Mouse (Mus musculus) stomach, postnatal 0 days (tissue): Measurements from ENCODE around the gene Zfp683. TPM values are rescaled to one million over a fixed set of nuclear protein-coding genes. Genes with fewer than 3 reads are reported as not detected.

ENCODE experiments used
- ATAC-seq: fragments of 200-750 bp; cut with Nextera tagmentation; 2 replicates; pipeline ENCODE4 v1.8.0; 2017; ENCODE audit not compliant: low FRiP score, low TSS enrichment
- DNase-seq: peaks from one replicate; pipeline ENCODE4 v3.0.0-alpha.2; 2016; ENCODE audit warnings: low spot score
- H3K27ac ChIP-seq: fragments of 300-500 bp; sonication (generic); replicated peaks from 2 replicates; pipeline ENCODE4 v1.5.1; 2014; ENCODE audit warnings: mild to moderate bottlenecking, control low read depth
- H3K27me3 ChIP-seq: fragments of 300-500 bp; sonication (generic); 2 replicates; pipeline ENCODE4 v1.6.1; 2014; ENCODE audit warnings: low read length; ENCODE audit not compliant: control insufficient read depth, insufficient read depth
- H3K36me3 ChIP-seq: fragments of 300-500 bp; sonication (generic); 2 replicates; pipeline ENCODE4 v1.6.1; 2014; ENCODE audit warnings: low read length, mixed read lengths; ENCODE audit not compliant: control insufficient read depth, insufficient read depth
- H3K4me1 ChIP-seq: fragments of 300-500 bp; sonication (generic); replicated peaks from 2 replicates; pipeline ENCODE4 v1.6.1; 2014; ENCODE audit warnings: antibody characterized with exemption; ENCODE audit not compliant: control insufficient read depth, insufficient read depth
- H3K4me2 ChIP-seq: fragments of 300-500 bp; sonication (generic); replicated peaks from 2 replicates; pipeline ENCODE4 v1.6.1; 2014; ENCODE audit warnings: low read depth, mild to moderate bottlenecking, control low read depth, moderate library complexity
- H3K4me3 ChIP-seq: fragments of 300-500 bp; sonication (generic); 2 replicates; pipeline ENCODE4 v1.5.1; 2014; ENCODE audit warnings: low read depth, low read length, control low read depth
- H3K9ac ChIP-seq: fragments of 300-500 bp; sonication (generic); 2 replicates; pipeline ENCODE4 v1.6.1; 2014; ENCODE audit warnings: mild to moderate bottlenecking, low read length, control low read depth, mixed read lengths
- H3K9me3 ChIP-seq: fragments of 300-500 bp; sonication (generic); 2 replicates; pipeline ENCODE4 v1.6.1; 2016; ENCODE audit warnings: low read length; ENCODE audit not compliant: control insufficient read depth
- CTCF ChIP-seq: IDR thresholded peaks from 2 replicates; pipeline ENCODE4 v1.5.1; 2016; ENCODE audit warnings: antibody characterized with exemption, low read depth, mild to moderate bottlenecking, moderate library complexity
- EP300 ChIP-seq: optimal IDR thresholded peaks from 2 replicates; pipeline ENCODE3; 2016; ENCODE audit warnings: antibody characterized with exemption
- WGBS: fragments of 180-500 bp; shearing (Covaris S2); extraction: QIAGEN DNeasy Blood & Tissue Kit; methylation state at CpG from one replicate; pipeline ENCODE4 v1.1.7; 2014; 5-methylcytosine and 5-hydroxymethylcytosine counted together
- polyA plus RNA-seq: library from polyadenylated mRNA; unstranded; fragments of >200 nt; fragmentation: Nextera tagmentation; extraction: Ambion mirVana; gene quantifications from 2 replicates; pipeline ENCODE4 v1.2.1, GENCODE M21; 2015

The Zfp683 gene
- polyA plus RNA-seq, 1 experiment from 2014 or later = not detected

DNA sequence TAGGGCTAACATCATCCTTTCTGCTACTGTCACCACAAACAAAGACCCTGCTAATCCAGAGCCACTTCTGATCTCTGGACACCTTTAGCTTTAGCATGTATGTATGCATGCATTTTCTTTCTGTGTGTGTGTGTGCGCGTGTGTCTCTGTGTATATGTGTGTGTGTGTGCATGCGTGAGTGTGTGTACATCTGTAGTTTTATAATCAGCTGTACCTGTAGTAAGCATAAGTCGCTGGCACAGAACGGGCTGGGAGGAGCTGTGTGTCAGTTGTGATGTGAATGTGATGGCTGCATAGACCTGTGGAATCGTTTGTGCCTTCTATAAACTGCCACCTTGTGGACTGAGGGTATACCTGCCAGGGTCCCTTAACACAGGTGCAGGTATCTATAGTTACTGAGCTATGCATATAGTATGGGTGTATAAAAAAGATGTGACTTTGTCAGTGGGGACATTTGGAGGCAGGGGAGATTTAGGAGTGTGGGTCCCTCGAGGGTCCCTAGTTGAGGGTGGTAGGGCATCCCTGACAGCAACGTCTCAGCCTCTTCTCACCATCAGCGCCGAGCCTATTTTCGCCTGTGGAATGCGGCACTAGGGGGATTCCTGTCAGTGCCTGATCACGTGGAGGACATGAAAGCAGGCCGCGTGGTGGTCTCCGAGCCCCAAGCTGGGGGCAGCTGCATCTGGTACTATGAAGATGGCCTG is 37.0 kb downstream of the Zfp683 start:
- H3K27ac ChIP-seq = no peak overlapping the region
- TF ChIP-seq CTCF = 0 out of 2 replicates have a peak, but pooled peaks have one; percentile 6
- no peak for TF ChIP-seq EP300
- H3K9me3 ChIP-seq = no peaks in the 10 kb centered on the region
- H3K9ac ChIP-seq = no peak overlapping the region
- H3K36me3 ChIP-seq = no peaks in the 10 kb centered on the region
- DNase-seq = no peak
- H3K4me3 ChIP-seq = no peak overlapping the region
- no peak overlapping the region for H3K4me2 ChIP-seq
- H3K27me3 ChIP-seq = no peaks in the 10 kb centered on the region
- 77% methylated on average over 16 of the region's 16 CpGs for WGBS
- no peaks in the 10 kb centered on the region for H3K4me1 ChIP-seq
- ATAC-seq = no peak

DNA sequence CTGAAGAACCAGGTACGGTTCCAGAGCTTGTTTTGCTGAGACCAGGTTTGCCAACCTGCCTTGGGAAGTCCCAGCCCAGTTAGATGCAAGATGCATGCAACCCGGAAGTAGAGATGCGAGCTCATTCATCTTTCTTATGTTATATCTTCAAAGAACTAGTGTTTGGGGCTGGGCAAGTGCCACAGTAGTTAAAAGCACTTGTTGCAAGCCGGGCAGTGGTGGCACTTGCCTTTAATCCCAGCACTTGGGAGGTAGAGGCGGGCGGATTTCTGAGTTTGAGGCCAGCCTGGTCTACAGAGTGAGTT is 37.5 kb downstream of the Zfp683 start:
- WGBS = 83% methylated on average over 6 of the region's 6 CpGs
- H3K27ac ChIP-seq = no peak overlapping the region

GRCm38 (mm10) chr4:134092382-134093288 is 39.0 kb downstream of the Zfp683 start:
- Histone ChIP-seq H3K27me3 (no peaks in the 10 kb centered on the region), H3K4me3 (no peak overlapping the region), H3K27ac (no peak overlapping the region), H3K9me3 (no peaks in the 10 kb centered on the region), H3K9ac (no peak overlapping the region), H3K4me2 (no peak overlapping the region), H3K4me1 (no peaks in the 10 kb centered on the region), H3K36me3 (no peaks in the 10 kb centered on the region)
- TF ChIP-seq EP300 (no peak), CTCF (peak; percentile 83)
- DNase-seq (peak; percentile 66), ATAC-seq (no peak)
- 75% methylated on average over 6 of the region's 6 CpGs for WGBS

More for the DNA sequence above, 37.5 kb downstream of the Zfp683 start:
- Histone ChIP-seq H3K27me3 (no peaks in the 10 kb centered on the region), H3K4me2 (no peak overlapping the region), H3K36me3 (no peaks in the 10 kb centered on the region), H3K4me1 (no peaks in the 10 kb centered on the region), H3K9me3 (no peaks in the 10 kb centered on the region), H3K4me3 (no peak overlapping the region), H3K9ac (no peak overlapping the region)
- DNase-seq = no peak
- ATAC-seq = no peak
- no peak for TF ChIP-seq CTCF
- no peak for TF ChIP-seq EP300

DNA sequence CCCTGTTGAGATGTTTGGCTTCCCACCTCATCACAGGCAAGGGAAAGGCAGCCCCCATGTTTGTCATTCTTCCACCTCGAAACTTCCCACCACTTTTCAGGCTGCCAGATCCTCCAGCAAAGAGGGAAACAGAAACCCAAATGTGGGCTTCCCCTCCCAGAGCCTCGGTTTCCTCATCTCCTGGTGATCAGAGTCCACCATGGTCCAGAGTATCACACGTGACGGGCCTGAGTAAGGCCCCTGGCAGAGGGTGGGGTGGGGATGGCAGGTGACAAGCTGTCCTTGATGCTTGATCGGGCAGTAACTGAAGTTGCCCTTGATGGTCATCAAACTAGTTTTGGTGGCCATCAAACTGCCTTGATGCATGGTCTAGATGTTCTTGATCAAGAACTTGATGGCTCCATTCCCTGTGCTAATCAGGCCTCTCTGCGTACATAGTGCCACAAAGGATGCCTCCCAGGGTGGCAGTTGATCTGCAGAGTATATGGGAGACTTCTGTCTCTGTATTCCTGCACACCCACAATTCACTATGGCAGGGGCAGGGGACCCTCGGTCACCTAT is 40.4 kb downstream of the Zfp683 start:
- no peaks in the 10 kb centered on the region for H3K27me3 ChIP-seq
- no peak overlapping the region for H3K4me3 ChIP-seq
- DNase-seq (no peak), ATAC-seq (no peak)
- H3K4me2 ChIP-seq = no peak overlapping the region
- TF ChIP-seq CTCF (no peak), EP300 (no peak)
- 81% methylated on average over 7 of the region's 7 CpGs for WGBS
- no peaks in the 10 kb centered on the region for H3K9me3 ChIP-seq
- H3K27ac ChIP-seq = no peak overlapping the region
- no peak overlapping the region for H3K9ac ChIP-seq
- H3K36me3 ChIP-seq = no peaks in the 10 kb centered on the region
- H3K4me1 ChIP-seq = no peaks in the 10 kb centered on the region

DNA sequence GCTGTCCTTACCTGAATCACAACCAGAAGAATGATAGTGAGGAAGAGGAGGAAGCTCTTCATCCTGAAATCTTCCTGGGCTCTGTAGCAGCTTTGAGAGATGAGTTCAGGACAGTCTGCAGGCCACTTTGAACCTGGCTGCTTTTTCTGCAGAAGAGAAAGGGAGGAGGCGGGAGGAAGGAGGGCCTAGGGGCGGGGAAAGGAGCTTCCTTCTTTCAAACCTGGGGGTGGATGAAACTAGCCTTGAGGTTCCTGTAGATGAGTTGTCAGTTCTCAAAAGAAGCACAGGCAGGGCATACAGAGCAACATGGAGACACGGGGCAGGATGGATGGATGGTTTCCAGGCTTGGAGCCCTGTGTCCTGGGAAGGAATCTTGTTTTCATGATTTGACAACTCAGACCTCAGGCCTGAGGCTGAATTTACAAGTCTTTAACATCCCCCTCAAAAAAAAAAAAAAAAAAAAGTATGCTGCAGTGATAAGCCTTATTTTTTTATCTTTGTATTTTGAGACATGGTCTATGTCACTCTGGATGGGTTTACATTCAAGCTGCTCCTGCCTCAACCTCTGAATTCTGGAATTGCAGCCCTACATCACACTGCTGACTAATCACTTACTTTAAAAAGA is 41.4 kb downstream of the Zfp683 start, which contains the start of gene Cd52:
Cd52 (minus strand) TSS at position 160 of the 625 bp plus-strand sequence.
- WGBS = 66% methylated on average over 3 of the region's 3 CpGs
- H3K27me3 ChIP-seq = no peaks in the 10 kb centered on the region
- no peak within 1 kb of the TSS for H3K4me2 ChIP-seq
- no peaks in the 10 kb centered on the region for H3K9me3 ChIP-seq
- H3K4me1 ChIP-seq = no peaks in the 10 kb centered on the region
- DNase-seq = no peak
- H3K9ac ChIP-seq = no peak within 1 kb of the TSS
- no peaks in the 10 kb centered on the region for H3K36me3 ChIP-seq
- no peak within 1 kb of the TSS for H3K4me3 ChIP-seq
- no peak for ATAC-seq
- H3K27ac ChIP-seq = no peak within 1 kb of the TSS
- TF ChIP-seq CTCF = no peak
- no peak for TF ChIP-seq EP300
